Mouse (Mus musculus): Measurements from ENCODE around the gene Cbx8.

DNA sequence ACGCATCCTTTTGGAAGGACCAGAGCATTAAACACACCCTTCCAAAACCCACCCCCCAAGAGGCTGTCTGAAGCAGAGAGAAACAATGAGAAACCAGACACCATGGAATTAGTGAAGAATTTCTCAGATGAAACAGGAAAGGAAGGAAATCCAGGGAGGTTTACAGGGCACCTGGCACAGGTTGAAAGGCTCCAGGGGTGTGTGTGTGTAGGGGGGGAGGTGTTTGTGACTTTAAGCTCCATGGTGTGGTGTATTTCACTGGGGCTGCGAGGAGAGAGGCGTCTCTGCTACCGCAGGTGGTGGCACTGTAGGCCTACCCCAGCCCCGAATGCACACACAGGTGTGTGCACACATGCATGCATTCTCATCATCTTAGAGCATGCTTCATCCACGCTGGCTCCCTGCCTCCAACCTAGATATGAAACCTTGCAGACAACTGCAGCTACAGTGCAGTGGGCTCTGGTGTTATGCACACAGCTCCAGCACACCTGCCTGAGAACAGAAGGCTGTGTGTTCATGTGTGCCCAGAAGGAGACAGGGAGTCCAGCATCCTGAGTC lies 33.2 kb upstream of the Cbx8 start:
- TF ChIP-seq CTCF (IDR thresholded peaks at IDR 0.05; ENCODE audit: extremely low read depth, insufficient read length, insufficient replicate concordance, low read depth, low read length) (no peak), POLR2A (IDR thresholded peaks at IDR 0.05; ENCODE audit: low read depth, low read length) (no peak)

Data from small intestine, adult 2 months (tissue).